Mouse (Mus musculus): Measurements from ENCODE around the gene Zcwpw1. TPM values are rescaled to one million over a fixed set of nuclear protein-coding genes. Genes with fewer than 3 reads are reported as not detected.
"Not testable (repeated sequence)": the region's sequence is repeated elsewhere in the genome, so short reads cannot be mapped to it uniquely, and the experiment has no call there.

Gene Zcwpw1
- polyA plus RNA-seq, 1 experiment, result 6.1 TPM

DNA sequence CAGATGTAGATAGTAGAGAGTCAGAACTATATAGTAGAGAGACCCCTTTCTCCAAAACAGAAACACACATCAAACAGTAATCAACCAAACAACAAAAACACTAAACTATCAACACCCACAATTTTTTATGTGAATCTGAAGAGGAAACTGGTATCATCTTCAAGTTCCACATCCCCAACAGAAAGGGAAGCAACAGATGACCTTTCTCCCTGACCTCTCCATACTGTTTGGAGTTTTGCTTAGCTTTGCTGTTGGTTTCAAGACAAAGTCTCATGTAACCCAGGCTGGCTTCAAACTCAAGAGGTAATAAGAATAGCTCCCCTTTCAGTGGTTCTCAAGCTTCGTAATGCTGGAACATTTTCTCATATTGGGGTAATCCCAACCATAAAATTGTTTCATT lies 76.4 kb downstream of the Zcwpw1 start:
- peaks cover 17% of the 10 kb centered on the region for H3K4me1 ChIP-seq (ENCODE audit: control insufficient read depth, insufficient read depth, low read length)
- H3K27ac ChIP-seq (ENCODE audit: insufficient read depth, low read depth, low read length); H3K4me3 ChIP-seq (ENCODE audit: insufficient read depth, low read length): not testable (repeated sequence)

DNA sequence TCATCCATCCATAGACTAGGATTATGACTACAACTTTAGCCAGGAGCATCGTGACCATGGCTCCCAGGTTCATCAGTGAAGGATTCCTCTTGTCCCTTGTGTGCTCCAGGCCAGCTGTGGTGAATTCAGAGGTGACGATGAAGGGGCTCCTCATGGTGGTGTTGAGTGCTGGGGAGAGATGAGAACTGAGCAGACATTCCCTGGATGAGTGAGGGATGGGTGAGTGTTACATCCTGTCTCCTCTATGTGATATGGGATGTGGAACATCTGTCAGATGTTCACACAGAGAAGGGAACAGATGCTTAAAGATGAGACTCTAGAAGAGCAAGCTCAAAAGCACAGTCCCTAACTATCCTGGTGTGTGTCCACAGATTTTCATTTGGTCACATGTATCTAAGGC lies 81.0 kb downstream of the Zcwpw1 start:
- H3K4me1 ChIP-seq (ENCODE audit: control insufficient read depth, insufficient read depth, low read length), result peaks cover 32% of the 10 kb centered on the region
- not testable (repeated sequence) for H3K4me3 ChIP-seq (ENCODE audit: insufficient read depth, low read length); H3K27ac ChIP-seq (ENCODE audit: insufficient read depth, low read depth, low read length)

DNA sequence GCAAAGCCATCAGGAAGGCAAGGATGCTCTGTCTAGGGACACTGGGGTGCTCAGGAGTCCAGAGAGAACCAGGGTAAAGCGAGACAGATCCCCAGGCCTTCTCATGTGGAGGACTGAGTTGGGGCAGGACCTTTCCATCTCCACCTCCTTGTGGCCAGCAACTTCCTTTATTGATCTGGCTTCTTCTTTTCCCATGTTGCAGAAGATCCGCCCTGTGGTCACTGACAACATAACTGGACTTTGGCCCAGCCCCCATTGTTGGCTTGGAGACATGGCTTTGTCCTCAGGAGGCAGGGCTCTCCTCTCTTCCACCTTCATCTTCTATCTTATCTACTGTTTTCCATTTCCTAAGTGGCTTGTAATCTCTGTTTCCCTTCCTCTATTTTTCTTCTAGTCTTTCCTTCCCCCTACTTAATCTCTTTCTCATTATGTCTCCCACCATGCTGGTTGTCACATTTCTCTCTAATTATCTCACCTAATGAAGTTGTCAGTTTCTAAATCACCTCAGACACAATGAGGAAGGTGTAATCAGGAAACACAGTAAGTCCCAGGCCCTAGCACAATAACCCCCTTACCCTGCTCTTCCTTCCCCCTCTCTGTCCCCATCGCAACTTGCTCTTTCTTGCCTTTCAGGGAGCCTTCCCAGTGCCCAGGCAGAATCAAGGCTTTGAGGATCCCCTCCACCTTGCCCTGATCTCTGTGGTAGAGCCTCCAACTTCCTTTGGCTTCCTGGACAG lies 84.2 kb downstream of the Zcwpw1 start, which contains the start of gene Pilrb2:
TSS of gene Pilrb2 (minus strand) at position 172 of the 737 bp plus-strand sequence.
- peak within 1 kb of the TSS; percentile 51 for H3K4me3 ChIP-seq (ENCODE audit: insufficient read depth, low read length)
- H3K4me1 ChIP-seq (ENCODE audit: control insufficient read depth, insufficient read depth, low read length), result peaks cover 25% of the 10 kb centered on the region
- peak within 1 kb of the TSS; percentile 74 for H3K27ac ChIP-seq (ENCODE audit: insufficient read depth, low read depth, low read length)

Other genes starting within 250 kb of the Zcwpw1 start
- not detected in 2 replicates for gene Actl6b, start 234.3 kb upstream of the Zcwpw1 start, polyA plus RNA-seq (2012; ENCODE audit: insufficient read depth, insufficient read length, missing spikeins)
- gene Tfr2, start 218.0 kb upstream of the Zcwpw1 start, polyA plus RNA-seq (2012; ENCODE audit: insufficient read depth, insufficient read length, missing spikeins), result 1.7 TPM in 1 of 2 replicates, not detected in the other
- 64.0 and 69.9 TPM in 2 replicates for gene Mospd3, start 186.7 kb upstream of the Zcwpw1 start, polyA plus RNA-seq (2012; ENCODE audit: insufficient read depth, insufficient read length, missing spikeins)
- gene Pcolce, start 174.0 kb upstream of the Zcwpw1 start, polyA plus RNA-seq (2012; ENCODE audit: insufficient read depth, insufficient read length, missing spikeins), result 3.2 and 5.0 TPM in 2 replicates
- not detected in 2 replicates for gene Fbxo24, start 158.8 kb upstream of the Zcwpw1 start, polyA plus RNA-seq (2012; ENCODE audit: insufficient read depth, insufficient read length, missing spikeins)
- gene Lrch4, start 158.7 kb upstream of the Zcwpw1 start, polyA plus RNA-seq (2012; ENCODE audit: insufficient read depth, insufficient read length, missing spikeins), result 209 and 221 TPM in 2 replicates
- 37.5 and 42.1 TPM in 2 replicates for gene Gm20605, start 158.6 kb upstream of the Zcwpw1 start, polyA plus RNA-seq (2012; ENCODE audit: insufficient read depth, insufficient read length, missing spikeins)
- 107 and 128 TPM in 2 replicates for gene Sap25, start 146.5 kb upstream of the Zcwpw1 start, polyA plus RNA-seq (2012; ENCODE audit: insufficient read depth, insufficient read length, missing spikeins)
- gene Irs3, start 142.1 kb upstream of the Zcwpw1 start, polyA plus RNA-seq (2012; ENCODE audit: insufficient read depth, insufficient read length, missing spikeins), result not detected in 2 replicates
- 18.1 and 22.5 TPM in 2 replicates for gene Agfg2, start 103.1 kb upstream of the Zcwpw1 start, polyA plus RNA-seq (2012; ENCODE audit: insufficient read depth, insufficient read length, missing spikeins)
- 1.5 and 1.9 TPM in 2 replicates for gene Nyap1, start 46.2 kb upstream of the Zcwpw1 start, polyA plus RNA-seq (2012; ENCODE audit: insufficient read depth, insufficient read length, missing spikeins)
- gene Tsc22d4, start 42.1 kb upstream of the Zcwpw1 start, polyA plus RNA-seq (2012; ENCODE audit: insufficient read depth, insufficient read length, missing spikeins), result 179 and 198 TPM in 2 replicates
- 28.3 and 36.2 TPM in 2 replicates for gene Ppp1r35, start 8.9 kb upstream of the Zcwpw1 start, polyA plus RNA-seq (2012; ENCODE audit: insufficient read depth, insufficient read length, missing spikeins)
- gene Mepce, start 143 bp upstream of the Zcwpw1 start, polyA plus RNA-seq (2012; ENCODE audit: insufficient read depth, insufficient read length, missing spikeins), result 31.3 and 35.4 TPM in 2 replicates
- gene Pilra, start 48.5 kb downstream of the Zcwpw1 start, polyA plus RNA-seq (2012; ENCODE audit: insufficient read depth, insufficient read length, missing spikeins), result 15.5 and 16.8 TPM in 2 replicates
- gene Pilrb1, start 70.3 kb downstream of the Zcwpw1 start, polyA plus RNA-seq (2012; ENCODE audit: insufficient read depth, insufficient read length, missing spikeins), result 15.2 and 19.7 TPM in 2 replicates
- 37.4 and 42.3 TPM in 2 replicates for gene Pilrb2, start 84.0 kb downstream of the Zcwpw1 start, polyA plus RNA-seq (2012; ENCODE audit: insufficient read depth, insufficient read length, missing spikeins)
- gene Cyp3a13, start 133.8 kb downstream of the Zcwpw1 start, polyA plus RNA-seq (2012; ENCODE audit: insufficient read depth, insufficient read length, missing spikeins), result not detected in 2 replicates
- gene Gjc3, start 175.3 kb downstream of the Zcwpw1 start, polyA plus RNA-seq (2012; ENCODE audit: insufficient read depth, insufficient read length, missing spikeins), result not detected in 2 replicates
- gene Azgp1, start 193.7 kb downstream of the Zcwpw1 start, polyA plus RNA-seq (2012; ENCODE audit: insufficient read depth, insufficient read length, missing spikeins), result not detected in 2 replicates
- gene Smok3a, start 233.5 kb downstream of the Zcwpw1 start, polyA plus RNA-seq (2012; ENCODE audit: insufficient read depth, insufficient read length, missing spikeins), result not detected in 2 replicates
- gene Smok3b, start 233.6 kb downstream of the Zcwpw1 start, polyA plus RNA-seq (2012; ENCODE audit: insufficient read depth, insufficient read length, missing spikeins), result not detected in 2 replicates